Mouse (Mus musculus) G1E (cell line): Measurements from ENCODE around the gene Stx18. TPM values are rescaled to one million over a fixed set of nuclear protein-coding genes. Genes with fewer than 3 reads are reported as not detected.

Experiments used
- ATAC-seq: 2 replicates; pipeline ENCODE4 v1.8.0; 2016; ENCODE audit warnings: mild to moderate bottlenecking; ENCODE audit not compliant: insufficient number of reproducible peaks, poor library complexity, low FRiP score, severe bottlenecking; ENCODE audit errors: extremely low read depth
- DNase-seq: peaks from one replicate; pipeline ENCODE4 v3.0.0; 2012; ENCODE audit warnings: low spot score
- H3K27me3 ChIP-seq: 2 replicates; pipeline ENCODE4 v1.6.1; 2012; ENCODE audit warnings: mild to moderate bottlenecking, low read length, inconsistent platforms; ENCODE audit not compliant: insufficient read depth
- H3K36me3 ChIP-seq: replicated peaks from 2 replicates; pipeline ENCODE3; 2012; ENCODE audit warnings: mild to moderate bottlenecking, inconsistent platforms
- H3K4me1 ChIP-seq: 2 replicates; pipeline ENCODE4 v1.6.1; 2012; ENCODE audit warnings: low read depth, low read length, inconsistent platforms, mixed read lengths; ENCODE audit not compliant: insufficient read depth
- H3K4me3 ChIP-seq: 2 replicates; pipeline ENCODE4 v1.5.1; 2012; ENCODE audit warnings: low read depth, mild to moderate bottlenecking, inconsistent platforms, low read length, moderate library complexity, mixed read lengths
- H3K9me3 ChIP-seq: replicated peaks from 2 replicates; pipeline ENCODE4 v1.6.1; 2012; ENCODE audit warnings: inconsistent platforms
- CTCF ChIP-seq: IDR thresholded peaks from 2 replicates; pipeline ENCODE4 v1.5.1; 2012; ENCODE audit warnings: low read depth, low read length, inconsistent platforms, mixed read lengths
- GATA1 ChIP-seq: IDR thresholded peaks from 2 replicates; pipeline ENCODE4 v1.6.1; 2012; ENCODE audit warnings: borderline replicate concordance, low read length, inconsistent platforms, mixed read lengths
- GATA2 ChIP-seq: IDR thresholded peaks from 2 replicates; pipeline ENCODE4 v1.6.1; 2012; ENCODE audit warnings: low read depth, low read length, inconsistent platforms, borderline replicate concordance
- POLR2AphosphoS5 ChIP-seq: IDR thresholded peaks from 2 replicates; pipeline ENCODE4 v1.6.1; 2012; ENCODE audit warnings: low read depth, low read length, inconsistent platforms; ENCODE audit not compliant: insufficient replicate concordance
- TAL1 ChIP-seq: conservative IDR thresholded peaks from 2 replicates; pipeline ENCODE4 v1.6.1; 2012; ENCODE audit warnings: low read depth, low read length, inconsistent platforms, mixed read lengths
- polyA plus RNA-seq: library from polyadenylated mRNA; stranded (reverse); fragments of >175 nt; gene quantifications from 2 replicates; pipeline ENCODE4 v1.2.3, GENCODE M21; 2012
- total RNA-seq, 2 experiments: library from RNA; stranded (forward) in 1 of 2; stranded (reverse) in 1 of 2; fragments of 200-1000 nt in 1 of 2; fragments of >200 nt in 1 of 2; fragmentation: Nextera tagmentation in 1 of 2; gene quantifications; 2 replicates each; pipeline ENCODE4 v1.2.3; 2014 to 2017

Gene Stx18
- total and polyA plus RNA-seq, 3 experiments = 20.3 to 38.4 (median 32.7) TPM

DNA sequence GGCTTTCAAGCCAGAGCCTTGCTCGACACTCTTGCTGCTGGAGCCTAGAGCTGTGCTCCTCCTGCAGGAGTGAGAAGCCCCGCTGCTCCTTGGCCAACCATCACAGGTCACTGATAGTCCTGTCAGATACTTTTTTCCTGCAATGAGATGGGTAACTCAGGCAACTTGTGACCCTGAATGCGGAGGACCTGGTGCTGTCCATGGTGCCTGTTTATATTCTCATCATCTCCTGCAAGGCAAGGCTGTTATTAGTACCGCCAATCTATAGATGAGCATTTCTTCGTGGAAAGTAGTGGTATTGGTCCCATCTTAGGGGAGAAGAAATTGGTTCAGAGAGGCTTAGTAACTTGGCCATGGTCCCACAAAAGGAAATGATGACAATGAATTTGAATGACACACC is 135.2 kb downstream of the Stx18 start:
- DNase-seq (no peak), ATAC-seq (no peak)
- Histone ChIP-seq H3K4me1 (no peaks in the 10 kb centered on the region), H3K9me3 (no peaks in the 10 kb centered on the region), H3K27me3 (peaks cover 2% of the 10 kb centered on the region; the same call in 1 of the 2 replicates), H3K4me3 (no peak overlapping the region), H3K36me3 (no peaks in the 10 kb centered on the region)
- TF ChIP-seq GATA1 = no peak
- TF ChIP-seq GATA2 = no peak

GRCm38 (mm10) chr5:38174256-38174912 is 135.8 kb downstream of the Stx18 start:
- no peaks in the 10 kb centered on the region for H3K9me3 ChIP-seq
- peaks cover 2% of the 10 kb centered on the region; the same call in 1 of the 2 replicates for H3K27me3 ChIP-seq
- no peak for TF ChIP-seq GATA1
- TF ChIP-seq TAL1 = no peak
- TF ChIP-seq POLR2AphosphoS5 = no peak
- H3K36me3 ChIP-seq = no peaks in the 10 kb centered on the region
- no peak overlapping the region for H3K4me3 ChIP-seq
- DNase-seq = no peak
- no peak for ATAC-seq
- H3K4me1 ChIP-seq = no peaks in the 10 kb centered on the region

DNA sequence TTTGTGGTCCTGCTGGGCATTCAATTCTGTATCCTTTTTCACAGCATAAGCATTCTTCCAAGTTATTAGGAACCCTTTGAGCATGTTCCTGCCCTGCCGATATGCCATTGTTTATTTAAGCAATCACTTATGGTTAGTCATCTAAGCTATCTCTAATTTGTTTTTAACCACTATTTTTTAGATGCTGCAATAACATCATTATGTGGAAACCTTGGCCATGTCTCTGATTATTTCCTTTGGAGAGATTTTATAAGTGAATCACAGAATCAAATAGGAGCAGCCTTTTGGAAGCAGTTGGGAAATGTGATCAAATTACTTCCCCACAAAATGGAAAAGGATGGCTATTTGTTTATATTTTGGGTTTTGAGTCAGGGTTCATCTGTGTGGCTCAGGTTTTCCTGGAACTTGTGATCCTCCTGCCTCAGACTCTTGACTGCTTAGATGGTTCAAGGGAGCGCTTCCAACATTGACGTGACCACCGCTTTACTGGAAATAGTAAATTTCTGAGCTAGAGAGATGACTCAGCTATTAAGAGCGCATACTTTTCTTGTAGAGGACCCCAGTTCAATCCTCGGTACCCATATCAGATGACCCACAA is 146.2 kb downstream of the Stx18 start:
- DNase-seq (no peak), ATAC-seq (no peak)
- TF ChIP-seq GATA2 (no peak), POLR2AphosphoS5 (no peak), CTCF (no peak), GATA1 (no peak)
- Histone ChIP-seq H3K4me3 (no peak overlapping the region), H3K4me1 (no peaks in the 10 kb centered on the region), H3K36me3 (no peaks in the 10 kb centered on the region), H3K27me3 (peaks cover 6% of the 10 kb centered on the region), H3K9me3 (no peaks in the 10 kb centered on the region)

GRCm38 (mm10) chr5:38187006-38187405 is 148.5 kb downstream of the Stx18 start:
- H3K4me3 ChIP-seq = no peak overlapping the region
- TF ChIP-seq CTCF (no peak), TAL1 (no peak), GATA2 (no peak), POLR2AphosphoS5 (no peak), GATA1 (no peak)

More at GRCm38 (mm10) chr5:38187006-38187405, 148.5 kb downstream of the Stx18 start:
- Histone ChIP-seq H3K27me3 (peaks cover 11% of the 10 kb centered on the region), H3K9me3 (no peaks in the 10 kb centered on the region), H3K4me1 (no peaks in the 10 kb centered on the region), H3K36me3 (no peaks in the 10 kb centered on the region)
- DNase-seq = no peak
- no peak for ATAC-seq

Other genes with a start within 250 kb of the Stx18 start
- not detected in 2 replicates for gene Msx1, start 214.2 kb upstream of the Stx18 start, total RNA-seq (2014; fragmentation: Nextera tagmentation)
- not detected in 2 replicates for gene Msx1, start 214.2 kb upstream of the Stx18 start, total RNA-seq (2017)
- not detected in 2 replicates for gene Msx1, start 214.2 kb upstream of the Stx18 start, polyA plus RNA-seq
- gene Nsg1, start 121.2 kb downstream of the Stx18 start, total RNA-seq (2014; fragmentation: Nextera tagmentation) = not detected in 2 replicates
- 0.12 and 0.60 TPM in 2 replicates for gene Nsg1, start 121.2 kb downstream of the Stx18 start, total RNA-seq (2017)
- gene Nsg1, start 121.2 kb downstream of the Stx18 start, polyA plus RNA-seq = not detected in 2 replicates
- gene Zbtb49, start 181.7 kb downstream of the Stx18 start, total RNA-seq (2014; fragmentation: Nextera tagmentation) = 17.9 and 18.7 TPM in 2 replicates
- gene Zbtb49, start 181.7 kb downstream of the Stx18 start, total RNA-seq (2017) = 11.8 and 12.0 TPM in 2 replicates
- 4.8 and 4.9 TPM in 2 replicates for gene Zbtb49, start 181.7 kb downstream of the Stx18 start, polyA plus RNA-seq
- gene Lyar, start 181.7 kb downstream of the Stx18 start, total RNA-seq (2014; fragmentation: Nextera tagmentation) = 123 and 128 TPM in 2 replicates
- 65.1 and 82.4 TPM in 2 replicates for gene Lyar, start 181.7 kb downstream of the Stx18 start, total RNA-seq (2017)
- 119 and 125 TPM in 2 replicates for gene Lyar, start 181.7 kb downstream of the Stx18 start, polyA plus RNA-seq
- 34.0 and 34.2 TPM in 2 replicates for gene Tmem128, start 221.4 kb downstream of the Stx18 start, total RNA-seq (2014; fragmentation: Nextera tagmentation)
- 50.2 and 57.4 TPM in 2 replicates for gene Tmem128, start 221.4 kb downstream of the Stx18 start, total RNA-seq (2017)
- 30.5 and 34.1 TPM in 2 replicates for gene Tmem128, start 221.4 kb downstream of the Stx18 start, polyA plus RNA-seq
- not detected in 2 replicates for gene Otop1, start 237.2 kb downstream of the Stx18 start, total RNA-seq (2014; fragmentation: Nextera tagmentation)
- 0.05 and 0.12 TPM in 2 replicates for gene Otop1, start 237.2 kb downstream of the Stx18 start, total RNA-seq (2017)
- gene Otop1, start 237.2 kb downstream of the Stx18 start, polyA plus RNA-seq = not detected in 2 replicates